Mouse (Mus musculus): ENCODE results near the gene Cttn.
A peak's percentile ranks its signal among the peaks of the same experiment; 100 is the strongest.

Gene Cttn

DNA sequence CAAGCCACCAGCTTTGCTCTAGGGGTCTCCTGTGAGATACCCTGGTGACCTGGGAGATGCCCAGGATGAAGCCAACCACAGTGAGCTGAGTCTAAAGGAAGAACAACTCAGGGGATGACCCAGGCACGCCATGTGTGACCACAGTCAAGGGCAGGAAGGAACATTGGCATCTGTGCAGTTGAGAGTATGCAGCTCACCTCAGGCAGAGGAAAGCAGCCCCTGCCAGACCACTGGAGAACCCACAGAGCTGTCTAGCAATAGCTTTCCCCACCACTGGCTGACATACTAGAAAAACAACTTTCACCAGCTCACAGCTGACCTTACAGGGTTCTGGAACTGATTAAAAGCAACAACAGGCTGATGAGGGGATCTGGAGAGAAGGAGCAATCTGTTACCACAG, 22.6 kb downstream of the Cttn start:
- DNase-seq (ENCODE audit: low read depth), result no peak

DNA sequence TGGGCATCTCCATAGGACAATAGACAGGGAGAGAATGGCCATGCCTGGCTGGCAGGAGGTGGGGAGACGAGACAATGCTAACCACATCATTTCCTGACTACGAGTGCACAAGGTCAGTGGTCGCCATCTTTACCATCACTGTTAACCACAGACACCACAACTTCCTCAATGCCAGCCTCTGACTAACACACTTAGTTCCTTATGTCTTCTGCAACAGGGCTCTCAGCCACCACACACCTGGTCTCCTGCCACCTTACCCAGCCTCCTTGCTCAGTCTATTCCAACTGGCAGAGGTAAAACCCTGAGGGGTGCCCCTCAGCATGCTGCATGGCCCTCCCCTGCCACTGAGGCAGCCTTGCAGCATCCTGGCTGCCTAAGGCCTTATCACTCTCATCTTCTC, 23.7 kb downstream of the Cttn start:
- DNase-seq (ENCODE audit: low read depth), result no peak

DNA sequence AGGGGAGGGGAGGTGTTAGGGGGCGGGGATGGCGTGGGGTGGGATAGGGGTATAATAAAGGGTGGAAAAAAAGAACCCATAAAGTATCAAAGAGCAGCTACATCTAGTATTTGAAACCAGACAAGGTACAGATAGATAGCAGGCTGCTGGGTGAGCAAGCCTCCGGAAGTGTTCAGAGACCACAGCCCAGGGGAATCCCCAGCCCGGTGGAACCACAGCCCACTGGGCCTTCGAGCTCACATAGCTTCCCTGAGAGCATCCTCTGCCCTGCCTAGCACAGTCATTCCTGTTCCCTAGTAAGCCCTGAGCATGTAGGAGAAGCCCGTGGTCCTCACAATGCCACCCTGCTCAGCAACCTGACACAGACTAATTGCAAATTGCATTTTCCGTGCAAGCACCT, 26.0 kb downstream of the Cttn start:
- no peak for DNase-seq (ENCODE audit: low read depth)

GRCm38 (mm10) chr7:144441976-144442375, 28.8 kb downstream of the Cttn start:
- DNase-seq (ENCODE audit: low read depth), result no peak

DNA sequence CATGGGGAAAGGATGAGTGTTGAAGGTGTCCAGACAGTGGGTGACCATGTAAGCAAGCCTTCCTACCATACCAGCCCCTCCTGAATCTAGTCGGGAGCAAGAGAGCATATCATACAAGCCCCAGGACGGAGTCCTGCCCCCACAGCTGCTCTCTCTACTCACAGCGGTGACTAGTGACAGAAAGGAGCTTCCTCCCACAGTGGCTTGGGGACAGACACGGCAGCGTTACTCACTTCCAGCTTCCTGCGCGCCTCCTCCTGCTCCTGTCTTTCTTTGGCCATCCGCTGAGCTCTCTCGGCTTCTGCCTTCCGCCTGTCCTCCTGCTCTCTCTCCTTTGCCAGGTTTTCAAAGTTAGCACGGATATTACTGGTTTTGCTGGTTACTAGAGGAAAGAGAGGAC, 29.3 kb downstream of the Cttn start:
- no peak for DNase-seq (ENCODE audit: low read depth)

DNA sequence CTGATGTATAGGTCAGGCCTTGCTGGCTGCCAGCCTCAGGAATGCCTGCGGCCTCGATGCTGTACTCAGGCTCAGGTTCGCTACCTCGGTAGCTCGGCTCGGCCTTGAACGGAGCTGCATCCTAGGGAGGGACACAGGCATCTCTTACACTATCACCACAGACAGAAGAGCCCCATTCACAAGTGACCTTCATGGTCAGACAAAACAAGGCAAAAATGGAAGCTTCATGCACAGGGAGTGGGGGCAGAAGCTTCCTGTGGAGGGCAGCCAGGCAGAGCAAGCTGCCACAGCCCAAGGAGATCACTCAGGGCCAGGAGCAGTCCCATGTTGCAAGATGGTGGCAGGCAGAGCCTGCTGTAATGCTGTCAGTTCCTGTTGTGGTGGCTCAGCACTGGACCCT, 32.0 kb downstream of the Cttn start:
- no peak for DNase-seq (ENCODE audit: low read depth)

DNA sequence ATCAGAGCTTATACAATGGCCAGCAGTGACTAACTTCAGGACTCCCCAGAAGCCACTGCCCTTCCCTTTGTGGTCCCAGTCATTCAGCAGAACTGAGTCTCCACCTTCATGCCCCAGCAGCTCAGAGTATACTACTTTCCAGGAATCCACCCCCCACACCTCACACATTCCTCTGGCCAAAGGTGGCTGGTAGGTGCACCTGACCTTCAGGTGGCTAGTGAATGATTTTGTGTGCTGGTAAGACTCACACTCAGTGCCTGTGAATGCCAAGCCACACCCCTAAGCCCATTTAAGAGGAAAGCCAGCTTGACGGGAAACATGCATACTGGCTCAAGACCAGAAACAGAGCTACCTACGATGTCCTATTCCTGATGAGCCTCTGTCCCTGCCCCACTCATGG, 37.9 kb downstream of the Cttn start:
- no peak for DNase-seq (ENCODE audit: low read depth)

- DNase-seq (ENCODE audit: low read depth), result no peak
Measured at GRCm38 (mm10) chr7:144427460-144427859, 43.3 kb downstream of the Cttn start.

DNA sequence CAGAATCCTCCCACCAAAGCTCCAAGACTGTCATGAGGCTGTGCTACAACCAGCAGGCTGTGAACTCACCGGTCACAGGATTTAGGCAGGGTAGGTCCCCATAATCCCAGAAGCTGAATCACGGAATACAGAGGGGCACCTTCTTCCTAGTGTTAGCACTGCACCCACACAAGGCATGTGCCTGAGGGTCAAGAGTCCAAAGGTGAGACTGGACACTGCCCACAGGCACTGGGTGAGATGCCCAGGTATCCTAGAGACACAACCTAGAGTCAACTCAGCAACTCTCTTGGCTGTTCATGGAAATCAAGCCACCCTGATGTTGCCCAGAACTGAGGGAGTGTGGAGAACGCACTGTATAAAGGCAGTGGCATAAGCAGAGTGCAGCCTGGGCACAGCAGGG, 44.2 kb downstream of the Cttn start:
- DNase-seq (ENCODE audit: low read depth), result no peak

DNA sequence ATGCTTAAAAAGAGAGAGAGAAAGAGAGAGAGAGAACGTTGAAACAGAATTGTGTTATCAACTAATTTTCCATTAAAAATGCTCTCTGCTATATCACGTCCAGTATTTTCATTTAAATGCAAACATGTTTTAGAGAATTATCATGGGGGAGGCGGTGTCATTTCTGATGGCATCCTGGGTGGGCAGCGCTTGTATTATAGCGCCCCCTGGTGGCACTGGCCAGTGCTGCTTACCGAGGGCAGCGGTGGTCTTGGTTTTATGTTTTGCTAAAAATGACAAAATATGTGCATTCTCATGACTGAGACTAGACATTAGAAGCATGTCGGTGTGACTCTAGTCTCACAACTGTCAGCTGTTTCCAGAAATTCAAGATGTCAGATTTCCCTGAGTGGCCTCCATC, 44.9 kb downstream of the Cttn start:
- peak; percentile 79 for DNase-seq (ENCODE audit: low read depth)

GRCm38 (mm10) chr7:144421478-144421877, 49.3 kb downstream of the Cttn start:
- no peak for DNase-seq (ENCODE audit: low read depth)

GRCm38 (mm10) chr7:144420552-144420951, 50.3 kb downstream of the Cttn start:
- no peak for DNase-seq (ENCODE audit: low read depth)

DNA sequence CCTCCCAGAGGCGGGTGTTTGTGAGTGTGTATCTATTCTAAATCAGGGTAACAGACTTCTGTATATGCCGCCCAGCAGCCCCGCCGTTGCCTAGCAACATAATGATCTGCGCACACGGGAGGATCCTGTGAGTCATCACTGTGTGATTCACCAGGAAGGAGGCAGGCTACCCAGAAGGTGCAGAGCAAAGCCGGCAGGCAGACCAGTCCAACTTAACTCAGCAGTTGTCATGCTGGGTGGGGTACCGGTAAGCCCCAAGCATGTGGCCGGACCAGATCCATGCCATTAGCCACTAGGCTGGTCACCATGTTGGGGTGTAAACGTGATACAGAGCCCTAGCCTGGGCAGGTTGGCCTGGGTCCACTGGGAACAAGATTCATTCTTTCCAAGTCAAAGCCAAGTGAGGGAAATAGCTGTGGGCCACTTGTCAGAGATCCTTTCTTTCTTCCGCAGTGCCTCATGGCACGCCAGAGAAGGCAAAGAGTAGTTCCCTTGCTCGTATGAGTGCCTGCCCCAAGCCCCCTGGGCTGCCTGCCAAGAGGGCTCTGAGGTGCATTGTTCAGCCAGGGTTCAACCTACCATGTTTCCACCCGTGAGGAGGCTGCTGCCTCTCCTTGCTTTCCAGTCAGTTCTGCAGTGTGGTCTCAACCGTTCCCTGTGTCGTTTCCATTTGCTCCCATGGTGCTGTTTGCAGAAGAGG, 53.0 kb downstream of the Cttn start:
- DNase-seq (ENCODE audit: low read depth), result peak; percentile 92

DNA sequence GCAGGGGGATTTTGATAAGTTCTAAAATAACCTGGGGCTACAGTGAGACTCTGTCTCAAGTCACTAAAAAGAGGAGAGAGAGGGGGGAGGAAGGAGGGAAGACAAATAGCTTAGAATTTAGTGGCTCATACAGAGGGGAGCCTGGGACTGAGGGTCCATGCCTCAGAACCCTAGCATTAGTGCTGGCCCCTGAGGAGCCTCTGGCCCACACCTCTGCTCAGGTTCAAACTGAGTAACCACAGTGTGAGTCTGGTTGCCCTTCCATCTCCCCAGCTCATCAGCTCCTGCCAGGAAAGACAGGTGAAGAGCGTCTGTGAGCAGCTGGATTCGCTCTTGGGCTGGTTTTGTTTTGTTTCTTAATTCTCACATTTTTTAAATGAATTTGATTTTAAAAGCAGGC, 53.6 kb downstream of the Cttn start:
- no peak for DNase-seq (ENCODE audit: low read depth)

DNA sequence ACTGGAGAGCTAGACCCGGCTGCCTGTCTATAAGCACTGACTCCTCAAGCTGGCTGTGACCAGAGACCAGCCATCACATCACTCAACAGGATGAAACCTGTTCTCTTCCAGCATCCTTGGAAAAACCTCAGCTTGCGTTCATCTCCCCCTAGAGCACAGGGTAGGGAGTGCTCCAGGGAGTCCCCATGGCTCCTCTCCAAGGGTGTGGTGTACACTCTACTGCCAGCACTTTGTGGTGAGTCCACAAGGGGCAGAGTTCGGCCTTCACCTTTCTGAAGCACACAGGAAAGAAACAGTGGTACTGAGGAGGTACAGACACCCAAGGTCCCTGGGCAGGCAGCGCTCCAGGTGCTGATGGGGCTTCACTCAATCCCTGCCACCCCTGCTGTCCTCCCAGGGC, 55.0 kb downstream of the Cttn start:
- peak; percentile 74 for DNase-seq (ENCODE audit: low read depth)

DNA sequence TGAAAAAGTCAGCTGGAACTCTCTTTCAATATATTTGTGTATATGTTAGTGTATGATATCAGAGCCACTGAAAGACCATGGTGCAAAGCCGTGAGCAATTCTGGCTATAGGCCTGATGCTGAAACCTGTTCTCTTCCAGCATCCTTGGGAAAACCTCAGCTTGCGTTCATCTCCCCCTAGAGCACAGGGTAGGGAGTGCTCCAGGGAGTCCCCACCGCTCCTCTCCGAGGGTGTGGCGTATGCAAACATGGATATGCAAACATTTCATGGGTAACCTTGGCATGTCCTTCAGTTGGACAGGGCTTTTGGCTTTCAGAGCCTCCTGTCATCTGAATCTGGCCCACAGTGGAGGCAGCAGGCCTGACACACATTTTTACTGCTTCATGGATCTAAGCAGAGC, 56.2 kb downstream of the Cttn start:
- no peak for DNase-seq (ENCODE audit: low read depth)

- peak; percentile 16 for DNase-seq (ENCODE audit: low read depth)
Measured at GRCm38 (mm10) chr7:144411967-144412906, 58.6 kb downstream of the Cttn start.

DNA sequence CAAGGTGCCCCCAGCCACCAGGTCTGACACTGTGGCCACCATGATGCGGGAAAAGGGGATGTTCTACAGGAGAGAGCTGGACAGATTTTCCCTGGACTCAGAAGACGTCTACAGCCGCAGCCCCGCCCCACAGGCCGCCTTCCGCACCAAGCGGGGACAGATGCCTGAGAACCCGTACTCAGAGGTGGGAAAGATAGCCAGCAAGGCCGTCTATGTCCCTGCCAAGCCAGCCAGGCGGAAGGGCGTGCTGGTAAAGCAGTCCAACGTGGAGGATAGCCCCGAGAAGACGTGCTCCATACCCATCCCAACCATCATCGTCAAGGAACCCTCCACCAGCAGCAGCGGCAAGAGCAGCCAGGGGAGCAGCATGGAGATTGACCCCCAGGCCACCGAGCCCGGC, 61.1 kb downstream of the Cttn start:
- no peak for DNase-seq (ENCODE audit: low read depth)

DNA sequence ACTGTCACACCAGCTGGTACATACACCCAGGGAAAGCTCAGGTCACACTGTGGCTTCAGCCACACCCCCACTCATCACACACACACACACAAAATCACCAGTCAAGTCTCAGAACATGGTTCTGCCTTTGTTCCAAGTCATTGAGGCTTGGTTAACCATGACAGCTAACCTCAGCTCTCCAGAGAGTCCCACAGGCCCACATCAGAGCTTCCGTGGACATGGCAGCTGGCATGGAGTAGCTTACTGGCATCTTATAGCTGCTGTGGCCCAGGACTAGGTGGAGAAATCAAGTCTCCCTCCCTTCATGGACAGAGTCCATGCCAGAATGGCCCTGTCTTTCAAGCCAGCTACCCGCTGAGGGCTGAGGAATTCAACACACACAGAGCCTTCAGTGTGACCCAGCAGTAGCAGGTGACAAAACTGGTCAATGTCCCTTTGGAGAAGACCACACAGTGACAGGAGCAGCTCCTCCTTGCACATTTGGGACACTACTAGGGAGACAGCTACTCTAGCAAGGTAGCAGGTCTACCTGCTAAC, 62.3 kb downstream of the Cttn start:
- no peak for DNase-seq (ENCODE audit: low read depth)

DNA sequence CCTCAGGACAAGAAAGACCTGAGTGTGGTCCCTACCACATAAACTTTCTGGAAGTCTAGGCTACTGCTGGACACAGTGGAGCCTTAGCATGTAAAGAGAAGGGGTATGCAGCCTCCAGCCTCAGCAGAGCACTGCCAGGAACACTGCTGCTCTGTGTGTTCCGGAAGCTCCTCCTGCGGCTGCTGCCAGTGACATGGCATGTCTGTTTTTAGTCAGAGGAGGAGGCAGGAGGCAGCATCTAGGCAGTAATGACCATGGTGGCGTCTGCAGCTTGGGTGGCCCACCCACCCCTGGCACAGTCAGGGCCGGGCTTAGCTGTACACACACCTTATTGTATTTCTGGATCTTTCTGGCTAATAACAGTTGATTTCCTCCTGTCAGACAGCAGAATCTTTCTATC, 63.1 kb downstream of the Cttn start:
- DNase-seq (ENCODE audit: low read depth), result no peak

GRCm38 (mm10) chr7:144402492-144402891, 68.3 kb downstream of the Cttn start:
- DNase-seq (ENCODE audit: low read depth), result no peak

- DNase-seq (ENCODE audit: low read depth), result no peak
Measured at GRCm38 (mm10) chr7:144391727-144392126, 79.1 kb downstream of the Cttn start.

GRCm38 (mm10) chr7:144390676-144391075, 80.1 kb downstream of the Cttn start:
- no peak for DNase-seq (ENCODE audit: low read depth)
